Mouse (Mus musculus) brain, adult 2 months (tissue): ENCODE results near the gene Ccdc113.

ENCODE experiments used
- DNase-seq: peaks from one replicate; pipeline ENCODE4 v3.0.0; 2011; ENCODE audit warnings: low read depth, low spot score

Gene Ccdc113

GRCm38 (mm10) chr8:95539487-95539886 lies 5.6 kb downstream of the Ccdc113 start:
- peak; percentile 78 for DNase-seq

GRCm38 (mm10) chr8:95542191-95542590 lies 8.3 kb downstream of the Ccdc113 start:
- DNase-seq: no peak

- peak; percentile 23 for DNase-seq
These were observed 9.2 kb downstream of the Ccdc113 start for GRCm38 (mm10) chr8:95543065-95543464.

GRCm38 (mm10) chr8:95545815-95546214 lies 11.9 kb downstream of the Ccdc113 start:
- no peak for DNase-seq

GRCm38 (mm10) chr8:95546986-95547385 lies 13.1 kb downstream of the Ccdc113 start:
- no peak for DNase-seq

GRCm38 (mm10) chr8:95547931-95548330 lies 14.0 kb downstream of the Ccdc113 start:
- no peak for DNase-seq

GRCm38 (mm10) chr8:95549871-95550829 lies 16.3 kb downstream of the Ccdc113 start:
- DNase-seq: peak; percentile 68

- DNase-seq: no peak
These were observed 17.7 kb downstream of the Ccdc113 start for GRCm38 (mm10) chr8:95551577-95551976.

- no peak for DNase-seq
These were observed 22.1 kb downstream of the Ccdc113 start for GRCm38 (mm10) chr8:95555963-95556362.

GRCm38 (mm10) chr8:95566217-95566616 lies 32.3 kb downstream of the Ccdc113 start:
- DNase-seq: peak; percentile 38

- DNase-seq: peak; percentile 28
These were observed 32.9 kb downstream of the Ccdc113 start for GRCm38 (mm10) chr8:95566809-95567208.

GRCm38 (mm10) chr8:95573146-95573545 lies 39.3 kb downstream of the Ccdc113 start:
- peak; percentile 20 for DNase-seq

GRCm38 (mm10) chr8:95576240-95576639 lies 42.4 kb downstream of the Ccdc113 start, which contains the start of gene Prss54:
TSS of gene Prss54 (minus strand) at chr8:95576340.
- DNase-seq: peak; percentile 25

GRCm38 (mm10) chr8:95587339-95587738 lies 53.5 kb downstream of the Ccdc113 start:
- peak; percentile 77 for DNase-seq

GRCm38 (mm10) chr8:95589282-95589681 lies 55.4 kb downstream of the Ccdc113 start:
- no peak for DNase-seq

GRCm38 (mm10) chr8:95590539-95590938 lies 56.7 kb downstream of the Ccdc113 start:
- peak; percentile 53 for DNase-seq

- DNase-seq: no peak
These were observed 58.4 kb downstream of the Ccdc113 start for GRCm38 (mm10) chr8:95592131-95592780.

GRCm38 (mm10) chr8:95593439-95594393 lies 59.8 kb downstream of the Ccdc113 start:
- DNase-seq: peak; percentile 64

- no peak for DNase-seq
These were observed 61.2 kb downstream of the Ccdc113 start for GRCm38 (mm10) chr8:95595131-95595530.

GRCm38 (mm10) chr8:95596841-95597241 lies 63.0 kb downstream of the Ccdc113 start:
- no peak for DNase-seq

- DNase-seq: peak; percentile 72
These were observed 66.0 kb downstream of the Ccdc113 start for GRCm38 (mm10) chr8:95599861-95600260.
